Mouse (Mus musculus): Measurements from ENCODE around the gene S100a16. TPM values are rescaled to one million over a fixed set of nuclear protein-coding genes. Genes with fewer than 3 reads are reported as not detected.

Gene S100a16
- polyA plus RNA-seq, 1 experiment from 2014 or later = 36.6 TPM

DNA sequence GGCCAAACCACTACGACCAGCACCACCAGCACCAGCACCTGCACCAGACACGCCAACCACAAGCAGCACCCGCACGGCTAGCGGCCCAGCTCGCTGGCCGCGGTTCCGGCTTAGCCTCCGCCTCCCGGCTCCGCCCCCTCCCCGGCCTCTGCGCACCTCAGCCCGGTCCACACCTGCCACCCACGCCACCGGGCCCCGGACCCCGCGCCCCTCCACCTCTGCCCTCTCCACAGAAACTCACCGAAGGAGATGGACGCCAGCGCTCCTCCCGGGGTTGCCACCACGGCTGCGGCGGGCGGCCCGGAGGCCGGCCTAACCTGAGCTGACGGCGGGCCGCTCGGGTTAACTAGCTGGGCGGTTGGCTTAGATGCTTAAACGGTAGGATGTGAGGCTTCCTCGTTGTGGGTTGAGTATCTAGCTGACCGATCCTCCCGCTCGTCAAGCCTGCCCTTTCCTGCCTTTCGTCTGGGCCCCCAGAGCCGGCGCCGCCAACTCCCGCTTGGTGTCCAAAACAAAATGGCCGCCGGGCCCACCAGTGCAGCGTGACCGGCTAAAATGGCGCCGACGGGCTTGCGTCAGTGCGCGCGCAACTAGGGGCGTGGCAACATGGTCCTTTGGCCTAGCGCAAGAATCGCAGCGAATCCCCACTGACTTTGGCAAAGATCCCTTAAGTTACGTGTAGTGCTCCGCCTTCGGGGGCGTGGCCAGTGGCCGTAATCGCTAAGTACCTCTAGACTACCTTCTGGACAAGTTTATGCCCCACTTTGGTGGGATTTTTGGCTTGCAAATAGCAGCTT, 27.9 kb upstream of the S100a16 start, which contains the start of gene Chtop:
TSS of gene Chtop (minus strand) at position 549 of the 797 bp plus-strand sequence.
- H3K36me3 ChIP-seq = peaks cover 42% of the 10 kb centered on the region
- no peaks in the 10 kb centered on the region for H3K9me3 ChIP-seq
- H3K4me1 ChIP-seq = peaks cover 19% of the 10 kb centered on the region
- H3K4me3 ChIP-seq = peak within 1 kb of the TSS; percentile 94
- under 1% methylated on average over 66 of the region's 66 CpGs for WGBS
- DNase-seq (ENCODE audit: low spot score) = peak; percentile 100
- no peaks in the 10 kb centered on the region for H3K27me3 ChIP-seq (ENCODE audit: insufficient read depth, poor library complexity, severe bottlenecking)
- H3K27ac ChIP-seq = peak within 1 kb of the TSS; percentile 100

DNA sequence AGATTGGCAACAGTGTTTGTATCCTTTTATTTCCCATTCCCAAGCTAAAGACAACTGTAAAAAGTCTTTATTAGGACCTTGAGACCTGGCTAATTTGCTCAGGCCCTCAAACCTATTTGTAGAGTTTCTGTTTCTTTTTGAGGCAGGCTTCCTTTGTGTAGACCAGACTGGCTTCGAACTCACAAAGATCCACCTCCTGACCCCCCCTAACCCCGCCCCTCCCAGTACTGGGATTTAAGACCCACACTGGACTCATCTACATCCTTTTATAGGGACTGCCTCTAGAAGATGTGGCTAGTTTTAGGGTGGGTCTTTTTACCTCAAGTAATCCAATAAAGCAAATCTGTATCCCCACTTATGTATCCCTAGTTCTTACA, 27.3 kb upstream of the S100a16 start:
- WGBS = 32% methylated on average over 2 of the region's 2 CpGs

DNA sequence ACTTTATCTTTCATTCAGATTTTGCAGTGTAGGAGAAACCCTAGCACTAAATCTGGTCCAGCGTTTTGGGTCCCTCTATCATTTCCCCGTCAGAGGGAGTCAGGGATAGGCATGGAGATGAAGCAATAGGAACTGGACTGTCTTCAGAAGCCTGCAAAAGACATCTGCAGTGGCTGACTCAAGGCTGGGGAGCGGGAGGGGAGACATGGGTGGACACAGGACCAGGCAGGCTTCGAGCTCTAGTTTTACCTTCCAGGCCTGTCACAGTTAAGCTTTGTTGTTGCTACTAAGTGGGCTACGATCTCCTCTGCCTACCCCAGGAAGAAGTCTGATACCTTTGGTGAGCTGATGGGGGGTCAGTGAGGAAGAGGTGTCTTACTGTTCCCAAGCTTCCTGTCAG, 24.8 kb upstream of the S100a16 start:
- H3K36me3 ChIP-seq = peaks cover 11% of the 10 kb centered on the region
- WGBS = 82% methylated on average over 5 of the region's 5 CpGs

More for the DNA sequence above, 27.3 kb upstream of the S100a16 start:
- H3K9me3 ChIP-seq = no peaks in the 10 kb centered on the region
- DNase-seq (ENCODE audit: low spot score) = no peak
- H3K4me3 ChIP-seq = peak overlapping the region; percentile 94
- H3K27ac ChIP-seq = peak overlapping the region; percentile 100
- H3K4me1 ChIP-seq = peaks cover 25% of the 10 kb centered on the region
- peaks cover 36% of the 10 kb centered on the region for H3K36me3 ChIP-seq
- no peaks in the 10 kb centered on the region for H3K27me3 ChIP-seq (ENCODE audit: insufficient read depth, poor library complexity, severe bottlenecking)

DNA sequence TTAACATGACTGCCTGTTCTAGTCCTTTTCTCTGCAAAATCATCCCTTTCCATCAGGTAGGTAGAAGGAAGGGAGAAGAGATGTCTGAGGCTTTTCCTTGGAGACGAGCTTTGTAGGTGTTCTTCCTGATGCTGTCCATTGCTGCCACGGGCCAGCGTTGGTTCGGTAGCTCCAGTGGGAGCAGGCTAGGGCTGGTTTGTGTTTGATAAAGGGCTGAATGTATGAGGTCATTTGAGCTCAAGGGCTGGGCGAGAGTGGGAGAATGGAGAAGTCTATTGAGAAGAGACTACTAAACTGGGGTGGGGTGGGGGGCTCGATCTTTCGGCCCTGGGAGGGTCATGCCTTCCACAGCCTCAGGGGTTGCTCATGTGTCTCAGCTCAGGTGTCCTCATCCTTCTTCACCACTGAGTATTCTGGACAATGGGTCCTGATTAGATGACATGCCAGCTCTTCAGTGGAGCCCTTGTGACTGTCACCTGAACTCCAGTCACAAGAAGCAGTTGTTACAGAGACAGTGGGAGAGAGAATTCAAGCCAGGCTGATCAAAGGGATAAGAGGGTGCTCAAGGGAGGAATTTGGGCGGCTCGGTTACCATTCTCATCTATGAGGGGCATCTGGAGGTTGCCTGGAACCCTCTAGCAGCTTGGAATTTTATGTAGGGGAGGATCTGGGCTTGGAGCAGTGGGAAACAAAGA, 24.0 kb upstream of the S100a16 start:
- DNase-seq (ENCODE audit: low spot score) = no peak
- Histone ChIP-seq H3K36me3 (peaks cover 7% of the 10 kb centered on the region; the same call in 1 of the 2 replicates), H3K27ac (peak overlapping the region; percentile 89; the same call in 1 of the 2 replicates), H3K4me1 (peaks cover 32% of the 10 kb centered on the region), H3K9me3 (no peaks in the 10 kb centered on the region), H3K4me3 (peak overlapping the region; percentile 60), H3K27me3 (ENCODE audit: insufficient read depth, poor library complexity, severe bottlenecking) (no peaks in the 10 kb centered on the region)
- 62% methylated on average over 9 of the region's 9 CpGs for WGBS

More for the DNA sequence above, 24.8 kb upstream of the S100a16 start:
- Histone ChIP-seq H3K4me3 (no peak overlapping the region), H3K4me1 (peaks cover 36% of the 10 kb centered on the region), H3K27ac (no peak overlapping the region), H3K27me3 (ENCODE audit: insufficient read depth, poor library complexity, severe bottlenecking) (no peaks in the 10 kb centered on the region), H3K9me3 (no peaks in the 10 kb centered on the region)
- DNase-seq (ENCODE audit: low spot score) = peak; percentile 73

DNA sequence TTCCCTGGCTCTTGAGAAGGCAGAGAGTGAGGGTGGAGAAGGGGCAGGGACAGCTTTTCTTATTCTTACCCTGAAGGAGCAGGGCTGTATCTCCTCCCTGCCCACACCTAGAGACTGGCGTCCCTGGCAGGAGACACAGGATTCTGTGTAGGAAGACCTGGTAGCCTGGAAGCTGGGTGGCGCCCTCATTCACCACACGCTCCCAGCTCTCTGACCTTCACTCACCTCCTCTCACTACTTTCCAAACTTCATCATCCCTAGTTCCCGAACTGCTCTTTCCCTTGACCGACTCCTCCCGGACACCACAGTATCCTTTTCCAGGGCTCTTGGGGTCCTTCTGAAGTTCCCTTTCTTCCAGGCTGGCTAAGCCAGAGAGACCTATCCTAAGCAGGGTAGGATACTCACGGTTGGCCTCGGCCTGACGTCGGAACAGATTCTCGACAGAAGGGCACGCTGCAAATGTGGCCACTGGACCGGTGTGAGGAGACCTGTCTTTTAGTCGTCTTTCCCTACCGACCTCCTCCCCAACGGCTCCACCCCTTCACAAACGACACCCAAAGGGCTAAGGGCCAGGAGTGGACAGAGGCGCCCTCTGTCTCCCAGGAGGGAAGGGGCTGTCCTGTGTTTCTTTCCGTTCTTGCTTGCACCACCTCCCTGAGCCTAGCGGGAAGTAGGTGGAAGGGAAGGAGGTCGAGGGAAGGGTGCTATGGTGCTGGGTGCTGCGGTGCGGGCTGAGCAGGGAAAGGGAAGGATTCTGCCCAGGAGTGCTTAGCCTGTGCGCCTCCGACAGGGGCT, 23.1 kb upstream of the S100a16 start, which contains the start of the genes S100a1 and S100a13:
TSS of gene S100a1 (minus strand) at position 597 of the 795 bp plus-strand sequence.
TSS of gene S100a13 (plus strand) at position 640 of the 795 bp plus-strand sequence.
- 2% methylated on average over 25 of the region's 25 CpGs for WGBS
- peak within 1 kb of the TSS; percentile 89 for H3K27ac ChIP-seq
- peak; percentile 83 for DNase-seq (ENCODE audit: low spot score)
- peaks cover 30% of the 10 kb centered on the region for H3K4me1 ChIP-seq
- H3K4me3 ChIP-seq = peak within 1 kb of the TSS; percentile 60
- H3K9me3 ChIP-seq = no peaks in the 10 kb centered on the region
- H3K27me3 ChIP-seq (ENCODE audit: insufficient read depth, poor library complexity, severe bottlenecking) = no peaks in the 10 kb centered on the region
- peaks cover 7% of the 10 kb centered on the region; the same call in 1 of the 2 replicates for H3K36me3 ChIP-seq

DNA sequence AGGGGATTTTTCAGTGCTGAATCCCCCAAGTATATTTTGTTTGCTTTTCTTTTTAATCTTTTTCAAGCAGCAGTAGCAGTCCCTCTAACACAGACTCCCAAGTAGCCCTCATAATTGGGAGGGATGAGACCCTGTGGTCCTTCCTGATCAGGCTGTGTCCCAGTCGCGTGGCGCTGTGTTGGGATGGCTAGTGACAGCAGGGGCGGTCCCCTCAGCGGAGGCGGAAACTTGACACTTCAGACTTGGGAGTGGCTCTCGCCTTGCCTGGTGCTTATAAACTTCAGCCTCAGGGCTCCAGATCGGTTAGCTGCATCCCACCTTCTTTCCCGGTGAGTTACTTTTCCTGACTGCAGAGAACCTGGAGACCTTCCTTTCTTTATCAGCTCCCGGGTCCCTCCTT, 22.4 kb upstream of the S100a16 start:
- 0% methylated on average over 10 of the region's 10 CpGs for WGBS
- Histone ChIP-seq H3K27me3 (ENCODE audit: insufficient read depth, poor library complexity, severe bottlenecking) (no peaks in the 10 kb centered on the region), H3K9me3 (no peaks in the 10 kb centered on the region), H3K36me3 (peaks cover 7% of the 10 kb centered on the region; the same call in 1 of the 2 replicates), H3K4me1 (peaks cover 30% of the 10 kb centered on the region), H3K4me3 (peak overlapping the region; percentile 60), H3K27ac (peak overlapping the region; percentile 89)
- peak; percentile 88 for DNase-seq (ENCODE audit: low spot score)

DNA sequence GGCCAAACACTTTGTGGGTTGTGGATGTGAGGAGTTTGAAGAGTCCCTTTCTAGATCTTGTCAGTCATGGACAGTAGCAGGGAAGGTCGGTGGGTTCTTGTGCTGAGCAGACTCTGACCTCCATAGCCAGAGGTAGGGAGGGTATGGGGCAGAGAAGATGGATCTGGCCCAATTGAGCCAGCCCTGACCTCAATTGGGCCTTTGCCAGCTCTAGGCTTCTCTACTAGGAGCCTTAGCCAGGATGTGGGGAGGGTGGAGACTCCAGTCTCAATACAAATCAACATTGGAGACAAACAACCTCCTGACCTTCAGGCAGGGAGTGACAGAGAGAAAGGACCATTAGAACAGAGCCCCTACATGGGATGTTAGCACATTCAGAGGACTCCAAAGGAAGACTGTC, 21.8 kb upstream of the S100a16 start:
- peaks cover 30% of the 10 kb centered on the region for H3K4me1 ChIP-seq
- H3K4me3 ChIP-seq = peak overlapping the region; percentile 60
- peak; percentile 66 for DNase-seq (ENCODE audit: low spot score)
- H3K27ac ChIP-seq = peak overlapping the region; percentile 89; the same call in 1 of the 2 replicates
- H3K9me3 ChIP-seq = no peaks in the 10 kb centered on the region
- H3K27me3 ChIP-seq (ENCODE audit: insufficient read depth, poor library complexity, severe bottlenecking) = no peaks in the 10 kb centered on the region
- WGBS = 33% methylated on average over 1 of the region's 1 CpGs
- H3K36me3 ChIP-seq = peaks cover 6% of the 10 kb centered on the region; the same call in 1 of the 2 replicates

DNA sequence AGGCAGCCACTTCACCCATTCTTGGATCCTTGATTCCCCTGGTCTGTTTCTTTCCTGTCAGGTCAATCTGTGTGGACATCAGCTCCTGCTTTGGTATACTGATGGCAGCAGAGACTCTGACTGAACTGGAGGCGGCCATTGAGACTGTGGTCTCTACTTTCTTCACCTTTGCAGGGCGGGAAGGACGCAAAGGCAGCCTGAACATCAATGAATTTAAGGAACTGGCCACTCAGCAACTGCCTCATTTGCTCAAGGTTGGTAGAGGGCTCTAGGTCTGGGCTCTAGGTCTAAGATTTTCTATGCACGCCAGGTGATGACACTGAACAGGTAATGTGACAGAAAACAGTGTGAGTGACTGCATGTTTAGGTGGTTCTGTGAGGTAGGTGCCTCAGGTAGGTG, 21.3 kb upstream of the S100a16 start:
- Histone ChIP-seq H3K27ac (no peak overlapping the region), H3K27me3 (ENCODE audit: insufficient read depth, poor library complexity, severe bottlenecking) (no peaks in the 10 kb centered on the region), H3K4me3 (peak overlapping the region; percentile 60; the same call in 1 of the 2 replicates), H3K4me1 (peaks cover 30% of the 10 kb centered on the region), H3K36me3 (peaks cover 4% of the 10 kb centered on the region; the same call in 1 of the 2 replicates), H3K9me3 (no peaks in the 10 kb centered on the region)
- DNase-seq (ENCODE audit: low spot score) = peak; percentile 69
- WGBS = 89% methylated on average over 4 of the region's 4 CpGs

DNA sequence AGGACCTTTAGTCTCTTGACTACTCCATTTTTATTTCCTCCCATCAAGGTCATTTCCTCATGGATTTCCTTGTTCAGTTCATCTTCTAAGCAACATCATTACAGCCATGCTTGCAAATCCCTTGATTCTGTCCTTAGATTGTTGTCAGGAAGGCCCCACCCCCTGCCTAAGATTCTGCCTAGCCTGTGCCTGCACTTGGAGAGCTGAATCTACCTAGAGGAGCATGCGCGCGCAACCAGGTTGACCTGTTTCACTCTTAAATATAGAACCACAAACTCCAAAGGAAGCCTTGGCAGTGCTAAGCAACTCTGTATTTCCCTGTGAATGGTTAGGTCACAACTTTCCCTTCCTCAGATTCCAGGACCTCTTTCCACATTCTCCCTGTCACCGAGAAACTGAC, 19.3 kb upstream of the S100a16 start:
- Histone ChIP-seq H3K4me1 (peaks cover 30% of the 10 kb centered on the region), H3K27ac (no peak overlapping the region), H3K9me3 (no peaks in the 10 kb centered on the region), H3K4me3 (no peak overlapping the region), H3K27me3 (ENCODE audit: insufficient read depth, poor library complexity, severe bottlenecking) (no peaks in the 10 kb centered on the region), H3K36me3 (no peaks in the 10 kb centered on the region)
- peak; percentile 64 for DNase-seq (ENCODE audit: low spot score)
- 81% methylated on average over 4 of the region's 4 CpGs for WGBS

DNA sequence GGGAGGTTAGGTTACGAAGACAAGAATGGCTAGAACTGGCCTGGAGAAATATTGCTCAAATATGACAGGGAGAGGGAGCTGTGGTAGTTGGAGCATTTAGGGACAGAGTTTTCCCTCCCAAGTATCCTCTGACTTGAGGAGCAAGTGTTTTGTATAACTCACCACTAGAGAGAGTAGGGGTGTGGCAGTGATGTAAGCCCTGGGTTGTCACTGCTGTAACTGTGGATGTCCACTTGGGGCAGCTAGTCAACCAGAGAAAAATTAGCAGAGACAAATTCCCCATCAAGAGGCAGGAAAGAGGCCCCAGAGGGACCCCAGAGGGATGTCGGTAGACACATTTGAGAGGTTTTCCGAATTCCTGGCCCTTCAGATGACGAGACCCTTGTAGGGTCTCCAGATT, 11.6 kb upstream of the S100a16 start:
- Histone ChIP-seq H3K27me3 (ENCODE audit: insufficient read depth, poor library complexity, severe bottlenecking) (peaks cover 11% of the 10 kb centered on the region; the same call in 1 of the 2 replicates), H3K9me3 (no peaks in the 10 kb centered on the region), H3K4me1 (no peaks in the 10 kb centered on the region), H3K27ac (no peak overlapping the region), H3K4me3 (no peak overlapping the region), H3K36me3 (peaks cover 4% of the 10 kb centered on the region; the same call in 1 of the 2 replicates)
- no peak for DNase-seq (ENCODE audit: low spot score)
- WGBS = 62% methylated on average over 4 of the region's 4 CpGs

DNA sequence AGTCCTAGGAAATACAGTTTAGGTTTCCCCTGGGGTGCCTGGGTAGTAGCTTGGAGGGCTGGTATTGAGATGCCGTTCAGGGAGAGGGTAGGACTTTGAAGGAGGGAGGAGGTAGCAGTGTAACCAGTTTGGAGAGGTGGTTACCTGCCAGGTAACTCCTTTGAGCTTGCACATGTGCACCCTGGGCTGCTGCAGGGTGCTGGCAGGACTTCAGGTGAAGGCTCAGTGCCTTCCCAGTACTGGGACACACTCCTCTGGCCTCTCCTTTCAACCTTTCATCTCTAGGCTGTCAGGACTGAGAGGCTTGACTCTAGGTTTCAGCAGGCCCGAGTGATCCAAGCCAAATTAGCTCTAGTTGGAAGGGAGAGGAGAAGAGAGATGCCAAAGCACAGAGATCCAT, 11.0 kb upstream of the S100a16 start:
- no peak for DNase-seq (ENCODE audit: low spot score)
- no peaks in the 10 kb centered on the region for H3K9me3 ChIP-seq
- WGBS = 76% methylated on average over 2 of the region's 2 CpGs
- no peak overlapping the region for H3K4me3 ChIP-seq
- H3K27ac ChIP-seq = no peak overlapping the region
- peaks cover 4% of the 10 kb centered on the region; the same call in 1 of the 2 replicates for H3K36me3 ChIP-seq
- no peaks in the 10 kb centered on the region for H3K4me1 ChIP-seq
- peaks cover 11% of the 10 kb centered on the region; the same call in 1 of the 2 replicates for H3K27me3 ChIP-seq (ENCODE audit: insufficient read depth, poor library complexity, severe bottlenecking)

DNA sequence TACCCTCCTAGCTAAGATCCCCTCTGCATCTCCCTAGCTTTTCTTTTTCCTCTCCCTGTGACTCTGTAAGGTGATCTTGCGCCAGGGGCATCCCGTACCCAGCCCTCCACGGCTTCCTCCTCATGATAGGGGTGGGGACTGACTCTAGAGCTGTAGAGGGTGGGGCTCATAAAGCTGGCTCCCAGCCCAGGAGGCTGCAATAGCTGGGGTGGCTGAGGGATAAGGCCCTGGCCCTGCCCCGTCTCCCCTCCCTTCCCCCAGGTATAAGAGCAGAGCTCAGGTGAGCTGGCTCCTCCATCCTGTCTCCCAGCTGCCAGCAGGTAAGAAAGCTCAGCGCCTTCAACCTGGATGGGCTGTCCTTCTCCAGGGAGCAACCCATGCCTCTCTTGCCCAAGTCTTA, 10.5 kb upstream of the S100a16 start, which contains the start of gene S100a14:
TSS of gene S100a14 (plus strand) at position 277 of the 400 bp plus-strand sequence.
- Histone ChIP-seq H3K36me3 (peaks cover 4% of the 10 kb centered on the region; the same call in 1 of the 2 replicates), H3K27ac (no peak within 1 kb of the TSS), H3K4me3 (no peak within 1 kb of the TSS), H3K9me3 (no peaks in the 10 kb centered on the region), H3K27me3 (ENCODE audit: insufficient read depth, poor library complexity, severe bottlenecking) (peaks cover 11% of the 10 kb centered on the region; the same call in 1 of the 2 replicates), H3K4me1 (no peaks in the 10 kb centered on the region)
- 60% methylated on average over 5 of the region's 5 CpGs for whole genome bisulfite sequencing
- DNase-seq (ENCODE audit: low spot score) = no peak
